Mouse (Mus musculus): Measurements from ENCODE around the gene Mrps27. TPM values are rescaled to one million over a fixed set of nuclear protein-coding genes. Genes with fewer than 3 reads are reported as not detected.

The Mrps27 gene
- total RNA-seq, 4 experiments from 2014 or later: 24.1 to 27.3 (median 26.1) TPM

DNA sequence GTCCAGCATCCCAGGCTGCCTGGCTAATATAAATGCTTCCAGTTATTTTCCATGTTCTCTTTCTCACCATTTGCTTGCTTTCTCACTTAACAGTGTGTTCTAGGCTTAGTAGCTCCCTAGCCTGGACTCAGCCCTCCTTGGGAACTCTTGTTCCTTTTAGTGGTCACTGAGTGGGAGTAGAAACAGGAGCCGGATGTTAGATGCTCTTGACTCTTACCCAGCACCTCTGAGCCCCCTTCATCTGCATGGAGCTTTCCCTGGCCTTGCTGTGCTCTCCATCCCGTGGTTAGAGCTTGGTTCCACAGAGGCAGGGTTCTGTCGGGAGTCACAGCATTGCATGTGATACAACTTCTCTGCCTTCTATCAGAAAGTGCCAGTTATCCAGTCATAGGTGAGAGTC lies 7.0 kb downstream of the Mrps27 start:
- DNase-seq (ENCODE audit: low spot score in 2 of 2): no peak

DNA sequence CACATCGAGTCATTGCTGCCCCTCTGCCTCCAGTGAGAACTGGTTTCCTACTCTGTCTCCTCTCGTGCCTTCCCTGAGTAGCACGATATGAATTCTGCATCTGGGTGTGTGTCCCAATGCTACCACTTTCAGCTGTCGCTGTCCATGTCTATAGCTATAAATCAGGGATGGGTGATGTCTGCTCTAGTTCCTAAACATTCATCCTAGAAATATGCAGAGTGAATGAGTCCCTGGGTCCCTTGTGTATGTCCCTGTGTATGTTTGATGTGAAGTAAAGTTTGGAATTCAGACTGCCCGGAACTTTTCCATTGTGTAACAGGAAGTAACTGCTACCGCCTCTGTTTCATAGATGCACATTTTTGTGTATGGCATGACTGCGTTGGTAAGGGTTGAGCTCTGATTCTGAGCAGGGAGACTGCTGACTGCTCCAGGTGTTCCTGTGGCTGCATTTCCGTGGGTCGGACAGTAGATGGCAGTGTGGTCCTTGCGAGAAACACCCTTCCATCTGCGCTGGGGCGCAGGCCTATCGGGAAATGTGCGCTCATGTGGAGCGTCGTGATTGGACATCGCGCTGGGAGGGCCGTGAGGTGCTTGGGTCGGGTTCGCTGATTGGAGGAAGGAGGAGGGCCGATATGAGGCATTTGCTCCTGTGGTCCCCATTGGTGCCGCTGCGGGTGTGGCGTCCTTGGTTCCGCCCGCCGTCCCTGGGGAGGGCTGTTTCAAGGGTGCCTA lies 8.3 kb downstream of the Mrps27 start:
- DNase-seq (ENCODE audit: low spot score in 2 of 2): peak; percentile 82 to 97

DNA sequence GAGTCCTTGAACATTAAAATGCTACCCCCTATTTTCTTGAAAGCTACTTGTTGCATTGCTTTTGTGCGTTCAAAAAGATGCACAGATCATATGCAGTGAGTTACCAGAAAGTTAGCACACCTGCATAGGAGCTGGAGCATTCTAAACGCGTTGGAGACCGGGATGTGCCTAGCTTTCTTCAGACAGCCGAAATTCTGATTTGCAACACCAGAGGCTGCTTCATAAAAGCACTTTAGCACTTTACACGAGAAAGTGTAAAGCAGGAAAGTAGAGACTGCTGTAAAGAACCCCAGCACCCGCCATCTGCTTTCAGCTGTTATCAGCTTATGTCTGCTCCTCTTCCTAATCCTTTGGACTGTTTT lies 8.9 kb downstream of the Mrps27 start:
- DNase-seq (ENCODE audit: low spot score in 2 of 2): no peak

DNA sequence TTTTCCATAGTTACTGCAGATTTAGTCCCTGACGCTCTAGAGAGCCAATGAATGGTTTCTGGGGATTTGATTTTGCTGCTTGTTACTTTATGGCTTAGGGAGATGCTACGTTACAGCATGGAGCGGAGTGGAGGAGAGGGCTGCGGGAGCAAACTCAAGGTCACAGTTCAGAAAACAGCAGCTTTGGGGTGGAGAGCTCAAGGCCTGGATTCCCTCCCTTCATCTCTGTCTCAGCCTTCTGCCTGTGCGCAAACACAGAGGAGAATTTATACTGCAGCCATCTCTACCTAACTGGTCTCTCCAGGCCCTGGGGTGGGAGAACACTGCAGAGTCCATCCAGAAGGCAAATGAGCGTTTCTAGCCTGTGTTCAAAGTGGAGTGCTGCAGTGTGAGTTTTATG lies 10.5 kb downstream of the Mrps27 start:
- DNase-seq (ENCODE audit: low spot score in 2 of 2): no peak

DNA sequence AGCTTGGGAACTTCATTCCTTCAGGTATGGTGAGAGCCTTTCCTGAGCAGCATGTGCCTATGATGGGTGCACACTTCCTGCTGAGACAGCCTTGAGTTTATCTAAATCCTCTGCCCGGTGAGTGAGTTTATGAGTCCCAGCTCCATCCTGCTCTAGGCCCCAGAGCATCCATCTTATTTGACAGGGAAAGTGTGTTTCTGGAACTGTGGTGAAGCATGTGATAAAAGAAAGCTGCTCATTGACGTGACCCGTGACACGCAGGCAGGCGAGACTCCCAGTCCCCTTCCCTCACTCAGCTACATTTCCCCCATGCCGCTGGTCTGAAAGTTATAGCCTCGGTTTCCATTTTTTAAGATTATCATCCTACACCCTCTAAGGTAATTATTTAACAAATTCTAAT lies 11.3 kb downstream of the Mrps27 start:
- DNase-seq (ENCODE audit: low spot score in 2 of 2): no peak

DNA sequence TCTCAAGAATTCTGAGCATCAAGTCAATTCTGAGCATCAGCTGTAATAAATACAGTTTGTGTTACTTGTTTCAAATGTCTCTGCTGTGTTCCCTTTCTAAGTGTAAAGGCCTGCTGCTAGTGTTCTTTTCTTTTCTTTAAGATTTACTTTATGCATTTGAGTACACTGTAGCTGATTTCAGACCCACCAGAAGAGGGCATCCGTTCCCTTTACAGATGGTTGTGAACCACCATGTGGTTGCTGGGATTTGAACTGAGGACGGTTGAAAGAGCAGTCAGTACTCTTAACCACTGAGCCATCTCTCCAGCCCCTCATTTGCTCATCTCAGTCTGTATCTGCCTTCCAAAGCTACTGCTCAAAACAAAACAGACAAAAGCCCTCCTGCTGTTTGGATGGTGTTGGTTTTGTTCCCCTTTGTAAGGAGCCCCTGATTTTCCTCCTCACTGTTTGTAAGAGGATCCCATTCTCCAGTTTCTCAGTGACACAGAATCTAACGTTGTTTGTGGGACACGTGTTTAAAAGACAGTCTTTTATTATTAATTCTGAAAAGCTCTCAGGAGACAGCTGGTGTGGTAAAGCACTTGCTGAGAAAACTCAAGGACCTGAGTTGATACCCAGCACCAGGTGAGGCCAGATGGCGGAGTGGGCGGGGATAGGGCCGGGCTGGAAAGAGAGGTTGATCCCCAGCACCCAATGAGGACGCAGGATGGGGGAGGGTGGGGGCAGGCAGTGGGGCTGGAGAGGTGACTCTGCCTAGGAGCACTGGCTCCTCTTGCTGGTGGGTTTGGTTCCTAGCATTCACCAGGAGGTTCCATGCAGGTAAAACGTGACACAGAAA lies 12.1 kb downstream of the Mrps27 start:
- no peak for DNase-seq (ENCODE audit: low spot score in 2 of 2)

DNA sequence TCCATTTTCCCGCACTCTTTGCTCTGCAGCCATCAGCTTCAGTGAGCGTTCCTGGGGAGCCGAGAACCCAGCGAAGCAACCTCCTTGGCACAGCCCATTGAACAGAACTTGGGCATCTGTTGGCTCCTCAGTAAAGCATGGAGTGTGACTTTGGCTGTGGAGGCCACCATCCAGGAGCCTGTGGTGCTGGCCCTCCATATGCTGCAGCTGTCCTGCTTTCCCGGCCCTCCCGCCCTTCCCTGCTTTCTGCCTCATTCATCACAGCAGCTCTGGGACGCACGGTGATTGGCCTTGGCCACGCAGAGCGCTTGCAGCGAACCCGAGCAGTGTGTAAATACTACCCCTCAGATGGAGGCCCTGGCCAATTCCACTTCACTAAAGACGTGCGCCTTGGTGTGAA lies 14.3 kb downstream of the Mrps27 start:
- DNase-seq (ENCODE audit: low spot score in 2 of 2): no peak

DNA sequence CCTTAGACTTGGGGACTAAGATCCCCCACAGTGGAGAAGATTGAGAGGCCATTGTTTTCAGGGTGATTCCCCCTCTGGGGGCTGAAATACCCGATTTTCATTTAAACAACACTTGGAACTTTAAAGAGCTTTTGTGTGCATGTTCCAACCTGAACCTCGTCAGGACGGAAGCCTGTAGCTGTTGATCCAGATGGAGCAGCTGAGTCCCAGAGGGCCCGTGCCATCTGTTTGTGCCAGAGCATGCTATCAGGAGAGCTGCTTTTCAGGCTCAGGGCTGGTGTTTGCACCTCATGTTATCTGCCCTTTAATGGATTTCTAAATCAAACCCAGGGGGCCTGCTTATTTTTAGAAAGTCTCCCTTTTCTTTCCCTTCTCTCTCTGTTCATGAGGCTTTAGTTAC lies 19.3 kb downstream of the Mrps27 start:
- DNase-seq (ENCODE audit: low spot score in 2 of 2): no peak

DNA sequence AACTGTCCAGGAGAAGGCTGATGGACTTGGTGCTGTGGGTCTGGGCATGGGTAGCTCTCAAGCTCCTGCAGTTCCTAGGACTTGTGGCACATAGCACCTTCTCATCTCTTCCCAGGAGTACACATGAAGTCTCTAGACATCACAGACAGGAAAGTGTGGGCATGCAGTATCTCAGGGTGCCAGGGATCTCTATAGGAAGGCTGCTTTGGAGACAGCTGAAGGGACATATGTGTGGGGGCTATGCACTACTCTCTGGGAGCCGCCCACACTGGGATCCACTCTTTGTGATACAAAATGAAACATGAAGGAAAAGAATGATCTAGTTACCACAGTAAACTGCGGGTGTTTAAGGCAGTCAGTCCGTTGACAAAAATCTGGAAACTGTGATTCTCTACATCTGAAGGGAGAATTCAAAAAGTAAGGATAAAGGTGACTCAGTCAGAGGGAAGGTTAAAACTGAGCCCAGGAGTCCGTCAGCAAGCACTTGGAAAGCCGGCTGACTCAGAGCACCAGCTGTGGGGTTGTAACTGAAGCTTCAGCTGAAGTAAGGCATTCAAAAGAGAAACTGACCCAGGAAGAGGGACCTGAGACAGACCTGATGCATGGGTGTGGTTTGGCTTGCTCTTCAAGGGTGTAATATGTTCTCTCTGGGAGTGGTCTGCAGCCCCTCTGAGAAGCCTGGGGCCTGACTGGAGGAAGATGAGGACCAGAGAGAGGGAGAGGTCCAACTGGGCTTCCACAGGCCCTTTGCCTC lies 22.0 kb downstream of the Mrps27 start:
- peak; percentile 25 to 93 for DNase-seq (ENCODE audit: low spot score in 2 of 2)

DNA sequence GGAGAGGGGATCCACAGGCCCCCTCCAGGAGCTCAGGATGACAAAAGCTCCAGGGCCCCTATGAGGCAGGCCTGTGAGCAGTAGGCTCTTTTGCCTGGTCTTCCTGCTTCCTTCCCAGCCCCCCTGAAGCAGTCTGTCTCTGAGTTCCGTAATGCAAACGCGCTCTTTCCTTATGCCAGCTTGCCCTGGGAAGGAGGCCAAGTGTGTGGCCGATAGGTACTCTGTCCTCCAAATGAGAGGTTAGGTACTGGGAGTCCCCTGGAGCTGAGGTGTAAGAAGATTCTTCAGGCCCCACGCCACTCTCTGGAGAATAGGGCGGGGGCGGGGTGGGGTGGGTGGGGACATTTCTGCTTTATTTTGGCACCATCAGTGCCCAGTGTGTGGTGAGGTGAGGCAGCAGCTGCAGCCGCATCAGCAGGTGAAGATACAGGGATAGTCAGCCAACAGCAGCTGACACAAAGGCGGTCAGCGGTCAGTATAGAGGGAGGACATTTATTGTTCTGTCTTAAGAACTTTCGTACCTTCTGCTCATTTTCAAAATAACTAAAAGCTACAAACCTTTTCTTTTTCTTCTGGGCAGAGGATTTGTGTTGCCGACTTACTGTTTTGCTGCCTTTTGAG lies 23.1 kb downstream of the Mrps27 start:
- DNase-seq (ENCODE audit: low spot score in 2 of 2): no peak

DNA sequence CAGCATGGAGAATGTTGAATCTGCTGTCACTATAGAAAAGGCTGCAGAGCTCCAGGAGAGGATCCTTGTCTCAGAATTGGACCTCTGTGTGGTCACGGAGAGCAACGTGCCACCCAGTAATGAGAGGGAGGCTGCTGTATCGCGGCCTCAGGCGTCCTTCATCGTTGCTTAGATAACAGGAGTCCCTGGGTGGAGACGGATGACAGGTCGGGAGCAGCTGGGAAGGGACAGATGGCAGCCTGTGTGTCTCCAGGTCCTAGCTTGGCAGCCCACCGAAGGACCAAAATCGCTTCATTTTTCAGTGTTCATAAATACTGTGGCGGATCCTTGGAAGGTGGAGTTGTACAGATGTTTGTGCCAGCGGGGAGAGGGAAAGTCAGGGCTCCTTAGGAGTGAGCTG lies 24.5 kb downstream of the Mrps27 start:
- DNase-seq (ENCODE audit: low spot score in 2 of 2): no peak

DNA sequence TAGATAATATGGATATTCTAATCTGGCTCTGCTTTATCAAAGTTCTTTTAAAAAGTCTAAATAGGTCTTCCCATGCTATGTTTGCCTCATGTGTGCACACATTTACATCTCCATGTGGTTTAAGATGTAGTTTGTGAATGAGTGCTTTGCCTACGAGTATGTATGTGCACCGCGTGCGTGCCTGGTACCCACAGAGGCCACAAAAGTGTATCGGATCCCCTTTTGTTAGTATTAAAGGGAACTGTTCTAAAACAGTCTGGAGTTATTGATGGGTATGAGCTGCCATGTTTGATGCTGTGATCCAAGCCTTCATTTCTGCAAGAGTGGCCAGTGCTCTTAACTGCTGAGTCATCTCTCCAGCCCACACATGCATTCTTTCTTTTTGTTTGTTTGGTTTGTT lies 26.7 kb downstream of the Mrps27 start:
- no peak for DNase-seq (ENCODE audit: low spot score in 2 of 2)

DNA sequence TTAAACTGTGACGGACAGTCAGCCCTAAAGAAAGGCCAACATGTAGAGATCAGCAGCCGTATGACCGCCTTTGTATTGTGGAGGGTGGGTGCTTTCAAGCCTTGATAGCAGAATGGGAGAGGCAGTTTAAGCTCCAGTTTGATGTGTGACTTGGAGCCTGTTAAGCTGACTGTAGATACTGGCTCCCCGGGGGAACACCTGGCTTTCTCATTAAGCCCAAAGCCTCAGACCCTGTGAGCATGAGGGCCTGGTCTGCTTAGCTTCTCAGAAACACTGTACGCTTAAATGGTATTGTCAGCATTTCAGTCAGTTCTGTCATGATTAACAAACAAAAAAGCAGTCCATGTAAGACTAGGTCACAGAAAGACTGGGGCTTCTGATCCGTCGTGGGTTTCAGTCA lies 29.1 kb downstream of the Mrps27 start:
- DNase-seq (ENCODE audit: low spot score in 2 of 2): no peak

DNA sequence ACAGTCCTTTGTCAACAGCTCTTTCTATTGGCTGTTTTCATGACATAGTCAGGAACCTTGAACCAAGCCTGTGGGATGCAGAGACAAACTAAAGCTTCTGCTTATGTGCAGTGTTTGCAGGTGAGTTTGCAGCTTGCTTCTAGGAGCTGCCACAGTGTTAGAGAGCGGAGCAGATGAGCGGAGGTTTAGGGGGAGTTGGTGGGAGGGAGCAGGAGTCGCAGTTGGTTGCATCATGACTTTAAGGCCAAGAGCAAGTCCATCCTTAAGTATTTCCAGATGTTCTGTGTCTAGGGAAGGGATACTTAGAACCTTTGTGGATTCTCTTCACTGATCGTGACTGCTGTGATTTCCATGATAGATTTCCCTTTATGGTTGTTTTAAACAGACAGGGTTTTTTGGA lies 29.6 kb downstream of the Mrps27 start:
- DNase-seq (ENCODE audit: low spot score in 2 of 2): no peak

DNA sequence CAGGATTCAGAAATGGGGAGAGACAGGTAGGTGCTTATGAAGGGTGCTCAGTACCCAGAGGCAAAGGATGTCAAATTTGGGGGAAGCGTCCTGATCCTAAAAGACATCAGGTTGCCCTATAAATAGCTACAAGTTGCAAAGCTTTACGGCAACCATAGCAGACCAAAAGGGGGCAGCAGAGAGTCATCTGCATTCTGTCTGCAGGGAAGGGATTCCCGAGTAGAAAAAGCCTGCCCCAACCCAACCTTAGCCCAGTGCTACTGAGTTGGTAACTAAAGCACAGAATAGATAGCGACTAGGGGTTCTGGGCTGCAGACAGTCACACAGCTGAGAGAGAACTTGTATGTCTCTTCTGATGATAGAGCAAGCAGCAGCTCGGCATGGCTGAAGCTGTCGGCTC lies 31.0 kb downstream of the Mrps27 start:
- peak; percentile 44 to 58 for DNase-seq (ENCODE audit: low spot score in 2 of 2)

DNA sequence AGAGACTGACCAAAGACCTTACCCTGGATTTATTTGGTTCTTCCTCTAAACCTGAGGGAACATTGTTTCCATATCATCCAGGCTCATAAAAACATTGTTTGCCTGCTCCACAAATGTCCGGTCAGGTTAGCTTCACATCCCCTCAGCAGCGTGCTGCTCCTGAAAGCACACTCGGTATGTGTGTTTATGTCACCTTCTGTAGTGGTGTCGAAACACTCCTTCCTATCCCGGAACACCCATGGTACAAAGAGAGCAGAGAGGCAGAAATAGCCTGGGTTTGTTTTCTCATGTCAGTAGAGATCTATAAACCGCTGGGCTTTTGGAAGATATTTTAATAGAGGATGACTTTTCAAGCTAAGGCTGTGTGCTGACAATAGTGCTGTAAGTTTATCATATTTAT lies 32.5 kb downstream of the Mrps27 start:
- no peak for DNase-seq (ENCODE audit: low spot score in 2 of 2)

DNA sequence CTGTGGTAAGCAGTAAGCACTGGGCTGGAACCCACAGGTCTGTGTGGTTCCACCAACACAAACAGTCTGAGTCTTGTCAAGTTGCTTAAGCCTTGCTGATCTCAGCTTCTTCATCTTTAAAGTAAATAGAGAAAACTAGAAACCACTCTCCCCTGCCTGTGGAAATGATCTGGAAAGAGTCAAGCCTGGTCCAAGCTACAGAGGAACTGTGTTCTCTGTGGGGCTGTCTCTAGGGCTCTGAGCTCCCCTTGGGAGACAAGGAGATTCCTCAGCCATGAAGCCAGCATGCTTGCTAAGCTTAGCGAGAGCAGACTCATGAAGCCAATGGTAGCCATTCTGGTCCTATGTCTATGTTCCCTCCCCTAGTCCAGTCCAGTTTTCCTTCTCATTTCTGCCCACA lies 33.6 kb downstream of the Mrps27 start:
- no peak for DNase-seq (ENCODE audit: low spot score in 2 of 2)

DNA sequence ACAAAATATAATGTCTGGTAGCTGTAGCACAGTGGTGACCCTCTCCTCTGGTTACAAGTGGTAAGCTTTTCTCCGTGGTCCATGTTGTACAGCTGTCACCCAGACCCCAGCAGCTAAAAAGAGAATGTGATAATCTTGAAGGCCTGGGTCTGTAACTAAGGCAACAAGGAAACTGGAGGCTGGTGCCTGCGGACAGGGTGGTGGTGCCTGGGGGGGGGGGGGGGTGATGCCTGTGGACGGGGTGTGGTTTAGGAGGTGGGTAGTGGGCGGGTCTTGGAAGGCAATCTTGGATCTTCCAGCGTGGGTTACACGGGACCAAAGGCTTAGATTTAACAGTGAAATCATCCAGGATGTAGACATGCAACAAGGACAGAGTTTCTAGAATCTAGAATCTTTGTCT lies 37.8 kb downstream of the Mrps27 start:
- DNase-seq (ENCODE audit: low spot score in 2 of 2): no peak

DNA sequence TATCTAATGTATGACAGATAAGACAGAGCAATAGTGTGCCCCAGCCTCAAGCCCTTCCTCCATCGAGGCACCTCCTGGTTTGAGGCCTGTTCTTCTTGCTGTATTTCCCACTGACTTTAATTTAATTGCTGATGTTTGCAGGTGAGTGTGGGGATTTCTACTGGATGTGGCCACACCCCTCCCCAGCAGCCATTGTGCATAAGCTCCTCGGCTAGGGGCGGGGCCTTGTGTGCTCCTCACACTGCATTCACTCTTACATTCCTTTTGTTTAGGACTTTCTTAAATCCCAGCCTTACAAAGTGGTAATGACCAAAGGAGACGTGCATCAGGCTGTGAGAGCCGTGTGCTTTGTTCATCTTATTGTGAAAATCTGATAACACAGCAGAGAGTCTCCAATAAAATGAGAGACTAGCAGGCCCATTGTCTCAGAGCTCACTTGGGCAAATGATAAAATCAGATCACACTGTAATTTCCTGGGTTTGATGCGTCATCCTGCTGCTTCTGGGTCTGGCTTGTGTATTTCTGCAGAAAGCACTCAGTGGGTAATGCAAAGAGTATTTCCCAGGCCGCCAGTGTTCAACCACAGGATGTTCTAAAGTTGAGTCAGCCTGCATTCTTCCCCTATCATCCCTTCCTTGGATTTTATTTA lies 40.1 kb downstream of the Mrps27 start:
- no peak for DNase-seq (ENCODE audit: low spot score in 2 of 2)

DNA sequence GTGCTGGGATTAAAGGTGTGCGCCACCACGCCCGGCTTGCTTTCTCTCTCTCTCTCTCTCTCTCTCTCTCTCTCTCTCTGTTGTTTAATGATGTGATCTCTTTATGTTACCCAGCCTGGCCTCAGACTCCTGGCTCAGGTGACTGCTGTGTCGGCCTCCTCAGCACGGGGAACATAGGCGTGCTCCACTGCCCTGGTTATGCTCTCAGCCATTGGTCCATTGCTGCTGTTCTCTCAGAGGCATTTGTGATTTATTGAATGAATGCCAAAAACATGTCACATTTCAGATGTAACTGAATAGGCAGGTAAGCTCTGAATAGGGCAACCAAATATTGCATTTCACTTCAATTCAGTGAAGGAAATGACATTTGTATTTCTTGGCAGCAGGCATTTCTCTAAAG lies 41.3 kb downstream of the Mrps27 start:
- no peak for DNase-seq (ENCODE audit: low spot score in 2 of 2)

DNA sequence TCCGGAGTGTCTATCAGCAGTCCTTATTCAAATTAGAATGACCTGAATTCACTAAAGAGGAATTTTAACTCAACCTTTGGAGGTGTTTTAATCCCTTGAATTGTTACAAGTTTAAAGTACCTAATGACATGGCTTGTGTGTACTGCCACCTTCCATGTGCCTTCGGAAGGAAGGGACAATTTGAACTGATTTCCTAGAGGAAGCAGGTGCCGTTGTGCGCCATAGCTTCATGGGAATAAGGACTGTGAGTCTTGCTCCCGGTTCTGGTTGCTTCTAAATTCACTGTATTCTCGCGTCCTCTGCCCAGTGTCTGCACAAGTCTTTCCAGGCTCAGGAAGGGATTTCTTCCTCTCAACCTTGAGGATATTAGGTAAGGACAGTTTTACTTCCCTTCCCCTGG lies 41.8 kb downstream of the Mrps27 start:
- DNase-seq (ENCODE audit: low spot score in 2 of 2): no peak
